Mouse (Mus musculus) urinary bladder, postnatal 4 days (tissue): Measurements from ENCODE around the gene Btd.
"Not testable (repeated sequence)": the region's sequence is repeated elsewhere in the genome, so short reads cannot be mapped to it uniquely, and the experiment has no call there.

Source experiments
- DNase-seq, 2 experiments: peaks; one replicate each; pipeline ENCODE4 v3.0.0; 2021 to 2022; ENCODE audit warnings: low spot score in 2 of 2

Gene Btd

DNA sequence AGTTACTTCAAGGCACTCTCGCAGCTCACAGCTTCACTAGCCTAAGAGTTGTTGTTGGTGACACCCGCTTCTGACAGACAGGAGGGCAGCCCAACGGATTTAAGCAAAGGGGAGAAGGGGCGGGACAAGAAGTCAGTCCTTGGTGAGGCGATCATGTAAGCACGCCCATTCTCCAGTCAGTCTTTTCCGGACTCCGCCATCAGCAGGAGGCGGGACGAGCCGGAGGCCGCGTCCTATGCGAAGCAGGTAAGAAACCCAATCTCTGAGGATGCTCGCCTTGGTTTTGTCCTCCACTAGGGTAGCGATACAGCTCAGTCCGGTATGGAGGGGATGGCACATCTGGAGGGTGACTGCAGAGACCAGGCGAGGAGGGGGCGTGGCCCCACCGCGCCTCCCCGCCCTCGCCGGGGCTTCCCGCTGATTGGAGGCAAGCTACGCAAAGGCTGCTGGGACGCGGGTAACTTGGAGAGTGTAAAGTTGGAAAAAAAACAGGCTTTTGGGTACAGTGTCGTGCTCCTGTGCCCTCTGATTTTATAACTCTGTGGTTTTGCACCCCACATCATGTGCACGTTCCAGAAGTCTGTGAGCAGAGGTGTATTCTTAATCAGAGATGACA lies at the start of gene Btd, which contains the start of gene Hacl1:
Btd (plus strand) TSS at position 139 of the 616 bp plus-strand sequence.
Hacl1 (minus strand) TSS at position 397 of the 616 bp plus-strand sequence.
- peak; percentile 82 to 83 for DNase-seq

DNA sequence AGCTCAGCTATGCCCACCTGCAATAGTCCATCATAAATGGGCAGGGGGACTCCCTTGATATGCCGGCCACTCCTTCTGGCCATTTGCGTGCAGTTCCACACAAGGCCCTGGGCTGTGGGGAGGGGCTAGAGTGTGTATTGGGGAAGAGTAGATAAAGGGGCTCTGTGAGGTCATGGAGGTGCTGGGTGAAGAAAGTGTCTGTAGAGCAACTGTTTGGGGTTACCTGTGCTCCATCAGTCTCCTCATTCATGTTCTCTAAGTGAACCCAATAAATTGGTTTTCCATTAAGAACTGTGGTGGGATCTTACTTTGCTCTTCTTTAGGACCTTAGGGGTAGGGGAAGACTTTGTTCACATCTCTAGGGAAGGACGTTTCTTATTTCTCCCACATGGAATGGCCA lies 49.6 kb upstream of the Btd start, which contains the start of gene Colq:
Colq (minus strand) TSS at position 101 of the 400 bp plus-strand sequence.
- DNase-seq, result no peak

DNA sequence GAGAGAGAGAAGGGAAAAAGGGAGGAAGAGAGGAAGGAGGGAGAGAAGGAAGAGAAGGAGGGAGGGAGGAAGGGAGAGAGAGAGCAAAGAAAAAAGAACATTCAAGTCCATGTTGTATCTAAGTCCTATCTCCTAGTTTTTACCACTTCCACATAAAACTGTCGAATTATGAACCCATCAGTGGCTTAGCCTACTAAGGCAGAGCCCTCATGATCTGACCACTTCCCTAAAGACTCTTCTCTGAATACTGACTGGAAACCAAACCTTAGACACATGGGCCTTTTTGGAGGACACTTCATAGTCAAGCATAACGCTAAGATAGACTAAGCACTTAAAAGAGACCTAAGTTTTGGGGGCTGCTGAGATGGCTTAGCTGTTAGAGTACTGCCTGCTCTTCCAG lies 47.8 kb upstream of the Btd start:
- DNase-seq, result no peak

DNA sequence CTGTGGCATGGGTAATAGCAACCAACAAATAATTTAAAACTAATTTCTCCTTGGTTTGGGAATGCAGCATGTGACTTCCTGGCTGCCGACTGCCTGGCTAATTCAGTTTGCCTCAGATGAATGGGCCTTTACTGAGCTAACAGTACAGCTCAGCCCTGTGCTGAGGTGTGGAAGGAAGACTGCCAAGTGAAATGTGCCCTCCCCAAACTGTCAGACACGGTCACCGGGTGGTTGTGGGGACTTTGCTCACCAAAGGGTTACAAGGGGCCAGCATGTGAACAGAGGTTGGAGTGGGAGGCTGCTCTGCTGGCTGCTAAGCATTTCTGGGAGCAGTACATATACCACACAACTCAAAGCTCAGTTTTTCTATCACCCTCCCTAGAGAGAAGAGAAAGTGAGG lies 46.1 kb upstream of the Btd start:
- no peak for DNase-seq

DNA sequence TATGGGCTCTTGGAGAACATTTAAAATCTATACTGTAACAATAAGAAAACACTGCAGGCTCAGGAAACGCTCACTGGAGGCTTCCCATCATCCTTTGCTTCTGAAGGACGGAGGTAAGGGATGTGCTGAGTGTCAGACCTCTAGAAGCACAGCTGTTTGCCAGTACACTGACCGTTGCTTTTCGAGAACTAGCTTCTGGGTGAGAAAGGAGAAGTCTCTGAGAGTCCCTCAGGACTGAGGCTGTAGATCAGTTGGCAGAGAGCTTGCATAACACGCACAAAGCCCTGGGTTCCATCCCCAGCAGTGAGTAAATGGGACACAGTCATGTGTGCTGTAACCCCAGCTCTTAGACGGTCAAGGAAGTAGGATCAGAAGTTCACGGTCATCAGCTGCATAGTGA lies 44.4 kb upstream of the Btd start:
- no peak for DNase-seq

DNA sequence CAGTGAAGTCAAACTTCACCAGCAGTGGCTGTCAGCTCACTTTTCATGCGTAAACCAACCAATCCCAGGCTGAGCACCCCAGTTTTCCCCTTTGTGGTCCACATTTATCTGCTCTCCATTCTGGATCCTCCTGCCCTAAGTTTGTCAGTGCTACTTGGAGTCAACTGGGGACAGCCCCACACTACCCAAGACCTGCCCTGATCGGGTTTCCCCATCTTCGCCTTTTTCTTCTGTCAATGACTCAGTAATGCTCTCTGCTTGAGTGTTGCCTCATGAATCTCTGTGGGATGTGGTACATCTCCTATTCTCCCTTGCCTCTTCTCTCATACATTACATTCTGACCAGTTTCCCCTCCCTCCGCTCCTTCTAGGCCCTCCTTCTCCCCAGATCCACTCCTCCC lies 43.4 kb upstream of the Btd start:
- DNase-seq, result no peak

DNA sequence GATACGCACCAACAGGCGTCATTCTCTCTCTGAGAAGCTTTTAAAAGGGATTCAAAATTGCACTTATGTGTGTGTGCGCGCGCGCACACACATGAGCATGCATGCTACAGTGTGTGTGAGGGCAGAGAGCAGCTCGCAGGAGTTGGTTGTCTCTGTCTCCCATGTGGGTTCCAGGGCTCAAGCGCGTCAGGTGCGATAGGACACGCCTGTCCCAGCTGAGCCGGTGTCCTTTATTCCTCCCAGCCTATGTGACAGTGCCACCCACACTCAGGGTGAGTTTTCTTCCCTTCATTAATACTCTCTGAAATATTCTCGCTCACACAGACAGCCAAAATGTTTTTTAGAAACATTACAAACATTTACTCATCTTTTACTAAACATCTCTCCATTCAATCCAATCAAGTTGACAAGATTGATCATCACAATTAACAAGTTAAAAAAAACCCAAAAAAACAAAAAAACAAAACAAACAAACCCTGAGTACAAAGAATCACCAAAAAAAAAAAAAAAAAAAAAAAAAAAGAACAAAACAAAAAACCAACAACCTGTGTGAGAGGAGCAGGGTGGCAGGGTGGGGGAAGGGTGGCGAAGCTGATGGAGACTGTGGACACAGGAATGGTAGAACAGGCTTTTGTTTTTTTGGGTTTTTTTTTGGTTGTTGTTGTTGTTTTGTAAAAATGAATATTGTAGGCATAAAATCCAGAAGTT lies 38.8 kb upstream of the Btd start:
- DNase-seq, result no peak

DNA sequence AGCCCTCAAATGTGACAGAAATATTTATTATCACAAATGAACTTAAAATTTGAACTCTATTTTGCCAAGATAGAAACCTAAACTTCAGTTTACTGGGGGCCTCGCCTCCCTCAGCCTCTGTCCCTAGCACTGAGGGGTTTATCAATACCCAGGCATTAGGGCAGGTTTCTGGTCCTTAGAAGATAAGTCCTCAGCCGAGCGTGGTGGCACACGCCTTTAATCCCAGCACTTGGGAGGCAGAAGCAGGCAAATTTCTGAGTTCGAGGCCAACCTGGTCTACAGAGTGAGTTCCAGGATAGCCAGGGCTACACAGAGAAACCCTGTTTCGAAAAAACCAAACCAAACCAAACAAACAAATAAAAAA lies 38.2 kb upstream of the Btd start:
- DNase-seq, result not testable (repeated sequence)

DNA sequence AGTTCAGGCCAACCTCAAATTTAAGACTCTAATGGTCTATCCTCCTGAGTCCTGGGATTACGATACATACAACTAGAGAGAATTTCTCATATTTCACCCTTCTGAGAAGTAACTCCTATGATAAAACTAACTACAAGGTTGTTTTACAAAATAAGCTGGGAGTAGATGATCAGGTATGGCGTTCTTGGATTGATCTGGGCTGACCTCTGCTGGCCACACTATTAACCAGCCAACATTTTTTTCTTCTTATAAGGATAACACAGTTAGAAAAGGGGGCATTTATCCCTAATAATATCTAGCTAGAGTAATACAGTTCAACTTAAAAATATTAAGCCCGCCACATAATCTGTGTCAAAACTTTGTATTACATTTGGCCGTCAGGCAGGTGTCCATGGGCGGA lies 35.9 kb upstream of the Btd start:
- DNase-seq, result no peak

DNA sequence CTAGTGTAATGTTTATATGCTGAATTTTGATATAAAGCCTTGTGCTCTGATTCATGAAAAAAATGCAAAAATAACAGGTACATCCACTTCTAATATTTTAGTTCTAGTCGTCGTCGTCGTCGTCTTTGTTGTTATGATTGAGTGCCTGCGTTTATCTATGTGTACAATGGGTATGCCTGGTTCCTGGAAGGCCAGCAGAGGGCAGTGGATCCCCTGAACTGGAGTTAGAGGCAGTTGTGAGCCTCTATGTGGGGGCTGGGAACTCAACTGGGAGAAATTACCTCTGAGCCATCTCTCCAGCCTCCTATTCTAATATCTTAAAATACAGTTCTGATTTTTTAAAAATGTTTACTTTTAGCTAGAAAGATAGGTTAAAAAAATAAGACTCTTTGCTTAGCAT lies 35.3 kb upstream of the Btd start:
- no peak for DNase-seq

DNA sequence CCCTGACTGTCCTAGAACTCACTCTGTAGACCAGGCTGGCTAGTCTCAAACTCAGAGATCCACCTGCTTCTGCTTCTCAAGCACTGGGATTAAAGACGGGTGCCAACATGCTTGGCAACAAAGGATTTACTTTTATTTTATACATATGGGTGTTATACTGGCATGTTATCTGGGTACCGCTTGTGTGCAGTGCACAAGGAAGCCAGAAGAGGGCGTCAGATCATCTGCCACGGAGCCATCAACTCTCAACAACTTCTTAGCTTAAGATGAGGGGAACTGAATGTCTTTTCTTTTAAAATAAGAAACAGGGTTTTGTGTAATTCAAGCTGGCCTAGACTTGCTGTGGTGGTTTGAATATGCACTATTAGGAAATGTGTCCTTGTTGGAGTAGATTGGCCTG lies 28.8 kb upstream of the Btd start:
- DNase-seq, result no peak

DNA sequence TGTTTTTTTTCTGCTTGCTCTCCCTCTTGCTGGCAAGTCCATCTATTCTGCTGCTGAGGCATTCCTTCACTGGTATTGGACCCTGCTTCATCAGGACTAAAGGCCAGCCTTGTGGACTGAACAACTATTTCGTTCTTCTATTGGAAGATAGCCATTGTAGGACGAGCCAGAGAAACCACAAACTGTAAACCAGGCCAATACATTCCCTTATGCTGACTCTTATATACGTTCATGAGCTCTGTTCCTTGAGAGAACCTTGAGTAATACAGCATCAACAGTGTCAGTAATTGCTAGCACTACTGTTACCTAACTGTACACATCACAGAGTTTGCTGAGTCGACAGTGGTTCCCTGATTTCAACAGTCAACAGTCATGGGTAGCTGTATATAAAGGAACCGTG lies 27.2 kb upstream of the Btd start:
- no peak for DNase-seq

DNA sequence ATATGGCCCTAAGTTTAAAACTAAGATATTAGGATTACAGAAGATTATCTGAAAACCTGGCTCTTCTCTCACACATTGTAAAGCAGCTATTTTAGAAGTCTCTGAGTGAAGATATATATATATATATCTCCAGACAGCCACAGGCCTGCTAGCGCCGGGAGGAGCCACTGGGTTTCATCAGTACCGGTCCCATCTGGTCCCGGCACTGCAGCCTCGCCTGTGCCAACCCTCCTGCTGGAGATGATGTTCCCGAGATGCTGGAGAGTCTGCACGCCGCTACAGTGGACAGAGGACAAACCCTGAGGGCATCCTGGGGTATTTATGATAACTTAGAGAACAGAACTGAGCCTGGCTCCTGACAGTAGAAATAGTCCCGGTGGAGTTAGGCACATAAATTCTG lies 23.6 kb upstream of the Btd start:
- no peak for DNase-seq

DNA sequence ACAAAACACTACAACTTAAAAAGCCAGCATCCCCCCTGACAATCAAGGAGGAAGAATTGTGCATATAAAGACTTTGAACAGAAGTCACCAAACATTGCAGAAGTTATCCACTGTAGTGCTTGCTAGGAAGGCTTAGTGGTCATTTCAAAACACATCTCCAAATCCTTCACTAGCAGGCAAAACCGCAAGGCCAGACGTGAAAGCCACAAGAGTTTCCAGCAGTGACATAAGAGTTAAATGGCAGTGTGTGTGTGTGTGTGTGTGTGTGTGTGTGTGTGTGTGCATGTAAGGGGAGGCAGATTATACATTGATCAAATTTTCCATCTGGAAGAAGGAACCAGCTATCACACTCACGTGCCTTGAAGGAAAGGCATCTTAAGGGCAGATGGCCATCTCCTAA lies 22.8 kb upstream of the Btd start:
- no peak for DNase-seq

DNA sequence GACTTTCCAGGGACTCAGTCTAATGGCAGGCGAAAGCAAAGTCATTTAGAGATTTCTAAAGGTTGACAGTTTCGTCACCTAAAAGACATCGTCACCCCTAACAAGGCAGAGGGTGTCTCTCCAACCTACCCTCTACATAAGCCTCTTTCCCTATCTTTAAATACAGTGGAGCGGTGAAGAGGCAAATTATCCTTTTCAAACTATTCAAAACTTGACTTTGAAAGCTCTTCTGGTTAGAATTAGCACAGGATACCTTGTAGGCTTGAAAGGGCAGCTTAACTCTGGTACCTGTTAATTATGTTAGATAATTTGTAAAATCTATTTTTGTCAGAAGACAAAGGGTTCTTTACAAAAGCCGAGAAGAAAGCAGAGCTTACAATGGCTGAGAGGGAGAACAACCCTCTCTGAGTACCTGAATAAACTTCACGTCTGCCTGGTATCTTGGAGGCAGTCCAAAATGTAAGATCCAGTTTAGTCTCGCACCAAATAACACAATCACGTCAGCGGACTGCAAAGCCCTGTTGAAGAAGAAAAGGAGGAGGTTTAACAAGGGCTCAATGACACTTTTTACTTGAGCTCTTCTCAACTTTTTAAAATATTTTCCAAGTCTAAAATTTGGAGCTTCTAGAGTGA lies 20.1 kb upstream of the Btd start:
- no peak for DNase-seq

DNA sequence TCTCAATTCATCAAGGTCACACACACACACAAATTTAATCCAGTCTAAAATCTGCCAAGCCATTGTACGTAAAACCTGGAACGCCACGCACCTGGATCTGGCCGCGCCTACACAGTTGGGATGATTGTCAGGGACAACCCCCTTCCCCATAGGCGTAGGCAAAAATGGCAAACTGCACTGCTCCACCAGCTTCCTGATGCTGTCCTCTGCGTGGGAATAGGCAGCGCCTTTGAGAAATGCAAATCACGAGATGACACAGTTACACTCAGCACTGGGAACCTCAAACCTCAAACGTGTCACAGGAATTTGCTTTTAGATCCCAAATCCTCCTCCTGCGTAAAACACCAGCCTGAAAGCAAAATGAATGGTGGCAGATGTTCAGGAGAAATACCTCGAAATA lies 18.1 kb upstream of the Btd start:
- DNase-seq, result no peak

DNA sequence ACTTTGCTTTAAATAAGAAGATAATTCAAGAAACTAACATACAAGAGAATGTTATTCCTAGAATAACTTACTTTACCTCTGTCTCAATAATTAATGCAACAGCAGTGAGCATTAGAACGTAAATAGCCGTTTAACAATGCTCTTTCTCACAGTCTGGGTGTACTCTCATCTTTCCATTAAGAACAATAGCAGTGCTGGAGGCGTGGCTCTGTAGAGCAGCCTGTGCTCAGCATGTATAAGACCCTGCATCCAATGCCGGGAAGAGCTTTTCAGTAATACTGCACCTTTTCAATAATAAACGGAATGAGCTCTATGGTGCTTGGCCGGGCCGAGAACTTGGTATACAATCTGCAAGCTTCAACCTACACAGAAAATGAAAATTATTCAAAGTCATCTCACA lies 10.2 kb upstream of the Btd start:
- no peak for DNase-seq

DNA sequence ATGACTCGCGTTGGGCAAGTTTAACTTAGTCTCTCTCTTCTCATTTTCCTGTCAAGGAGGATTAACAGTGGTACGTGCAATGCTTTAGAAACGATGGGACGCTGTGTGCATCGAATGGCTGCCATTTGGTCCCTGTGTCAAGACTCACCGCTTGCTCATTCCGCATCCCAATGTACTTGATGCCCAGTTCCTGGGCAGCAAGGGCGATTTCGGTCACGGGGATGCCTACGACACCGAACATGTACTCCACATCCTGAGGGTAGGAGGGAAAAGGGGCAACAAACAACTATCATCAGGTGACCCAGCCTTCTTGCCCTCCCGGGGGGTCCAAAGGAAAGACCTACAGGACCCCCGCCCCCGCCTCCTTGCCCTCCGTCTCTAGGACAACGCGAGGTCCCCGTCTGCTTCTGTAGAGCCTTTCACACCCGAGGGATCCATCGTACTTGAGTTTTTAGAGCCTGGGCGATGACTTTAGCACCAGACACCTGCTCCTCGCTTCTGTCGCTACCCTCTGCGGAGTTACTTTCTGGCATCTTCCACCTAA lies 410 bp upstream of the Btd start, which contains the start of gene Gm49387:
Gm49387 (minus strand) TSS at position 533 of the 544 bp plus-strand sequence.
- DNase-seq, result peak in 1 of 2 experiments; percentile 18

DNA sequence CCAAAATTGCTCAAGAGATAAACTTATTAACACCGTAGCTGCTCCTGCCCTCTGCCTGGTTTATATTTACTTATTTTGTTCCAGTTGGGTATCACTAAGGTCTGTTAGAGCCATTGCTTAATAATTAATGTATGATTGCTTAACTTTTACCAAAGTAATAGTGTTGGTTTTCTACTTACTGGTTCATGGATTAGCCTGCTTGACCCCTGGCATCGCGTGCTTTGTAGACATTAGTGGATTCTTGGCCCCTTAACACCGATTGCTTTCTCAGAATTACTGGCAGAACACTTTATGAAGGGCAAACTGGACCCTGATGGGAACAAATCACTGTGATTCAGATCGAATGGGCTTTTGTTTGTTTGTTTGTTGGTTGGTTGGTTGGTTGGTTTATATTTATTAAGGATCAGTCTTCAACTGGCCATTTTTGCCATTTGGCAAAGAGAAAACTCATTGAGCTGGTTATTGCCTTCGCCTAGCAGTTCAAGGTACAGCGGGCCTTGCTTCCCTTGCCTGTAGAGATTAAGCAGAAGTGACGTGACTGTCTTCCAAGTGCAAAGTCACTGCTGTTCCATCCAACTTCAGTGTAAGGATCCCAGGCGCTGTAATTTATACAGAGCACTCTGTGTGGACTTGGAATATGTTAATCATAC lies 803 bp downstream of the Btd start:
- no peak for DNase-seq

DNA sequence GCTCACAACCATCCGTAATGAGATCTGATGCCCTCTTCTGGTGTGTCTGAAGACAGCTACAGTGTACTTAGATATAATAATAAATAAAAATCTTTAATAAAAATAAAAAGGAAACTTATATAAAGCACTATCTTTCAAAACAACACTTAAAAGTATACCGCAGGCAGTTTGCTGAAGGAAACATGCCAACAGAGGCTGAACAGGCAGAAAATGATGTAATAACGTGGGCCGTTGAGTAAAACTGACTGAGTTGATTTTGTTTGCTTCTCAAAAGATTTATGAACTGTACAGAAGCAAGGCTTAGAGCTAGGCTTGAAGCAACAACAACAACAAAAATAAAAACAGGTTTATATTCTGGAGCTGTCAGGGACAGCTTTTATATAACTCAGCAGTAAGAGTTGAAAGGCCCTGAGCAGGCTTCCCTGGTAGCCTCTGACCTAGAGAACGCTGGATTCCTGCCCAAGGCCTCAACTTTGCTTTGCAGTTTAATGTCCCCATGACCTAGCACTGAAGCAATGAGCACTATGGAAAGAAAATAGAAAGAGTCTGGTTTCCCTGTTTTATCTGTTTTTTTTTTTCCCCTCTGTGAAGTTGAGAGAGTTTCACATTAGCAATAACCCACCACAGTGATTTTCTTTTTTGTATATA lies 3.5 kb downstream of the Btd start:
- no peak for DNase-seq

DNA sequence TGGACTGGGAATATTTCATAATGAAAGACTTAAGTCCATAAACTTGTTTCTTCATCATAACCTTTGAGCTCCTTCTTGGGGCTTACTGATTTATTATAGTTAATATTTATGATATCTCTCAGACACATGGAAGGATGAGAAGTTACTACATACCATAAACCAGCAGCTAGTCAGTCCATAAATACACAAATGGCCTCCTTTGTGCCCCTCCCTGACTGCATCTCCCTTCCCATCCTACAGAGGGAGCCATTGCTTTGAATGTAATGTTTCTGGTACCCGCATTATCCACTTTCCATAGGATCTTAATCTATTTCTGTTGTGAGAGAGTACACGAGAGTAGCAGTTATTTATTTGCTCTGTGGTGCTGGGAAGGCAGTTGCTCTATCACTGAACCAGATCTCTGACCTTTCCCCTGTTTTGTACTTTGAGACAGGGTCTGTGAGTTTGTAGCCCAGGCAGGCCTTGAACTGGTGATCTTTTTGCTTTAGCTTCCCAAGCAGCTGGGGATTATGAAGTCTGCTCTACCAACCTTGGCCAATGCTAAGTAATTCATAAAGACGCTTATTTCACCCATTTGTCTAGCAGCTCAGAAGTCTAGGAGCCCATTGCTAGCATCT lies 4.2 kb downstream of the Btd start:
- DNase-seq, result no peak
